Mouse (Mus musculus) midbrain, embryonic 10.5 days (tissue): ENCODE data around the gene Grb2. TPM values are rescaled to one million over a fixed set of nuclear protein-coding genes. Genes with fewer than 3 reads are reported as not detected.

Experiments
- DNase-seq: peaks from one replicate; pipeline ENCODE4 v3.0.0-alpha.2; 2017; ENCODE audit warnings: low spot score
- H3K27ac ChIP-seq: fragments of 300-500 bp; sonication (generic); replicated peaks from 2 replicates; pipeline ENCODE4 v1.5.1; 2016; ENCODE audit warnings: mild to moderate bottlenecking
- H3K27me3 ChIP-seq: fragments of 300-500 bp; sonication (generic); 2 replicates; pipeline ENCODE4 v1.6.1; 2016; ENCODE audit warnings: low read depth, mild to moderate bottlenecking; ENCODE audit not compliant: poor library complexity, severe bottlenecking
- H3K36me3 ChIP-seq: fragments of 300-500 bp; sonication (generic); 2 replicates; pipeline ENCODE4 v1.6.1; 2016; ENCODE audit warnings: mild to moderate bottlenecking, moderate library complexity
- H3K4me1 ChIP-seq: fragments of 300-500 bp; sonication (generic); 2 replicates; pipeline ENCODE4 v1.6.1; 2016
- H3K4me3 ChIP-seq: fragments of 300-500 bp; sonication (generic); 2 replicates; pipeline ENCODE4 v1.5.1; 2016; ENCODE audit warnings: mild to moderate bottlenecking, moderate library complexity
- H3K9me3 ChIP-seq: fragments of 300-500 bp; sonication (generic); replicated peaks from 2 replicates; pipeline ENCODE4 v1.6.1; 2016; ENCODE audit warnings: mild to moderate bottlenecking
- WGBS: fragments of 180-500 bp; shearing (Covaris S2); methylation state at CpG from one replicate; pipeline ENCODE4 v1.1.7; 2016; 5-methylcytosine and 5-hydroxymethylcytosine counted together
- polyA plus RNA-seq: library from polyadenylated mRNA; unstranded; fragments of >200 nt; fragmentation: Nextera tagmentation; extraction: Ambion mirVana; gene quantifications from 2 replicates; pipeline ENCODE4 v1.2.1, GENCODE M21; 2016

Gene Grb2
- polyA plus RNA-seq, 1 experiment from 2014 or later = 81.7 TPM

DNA sequence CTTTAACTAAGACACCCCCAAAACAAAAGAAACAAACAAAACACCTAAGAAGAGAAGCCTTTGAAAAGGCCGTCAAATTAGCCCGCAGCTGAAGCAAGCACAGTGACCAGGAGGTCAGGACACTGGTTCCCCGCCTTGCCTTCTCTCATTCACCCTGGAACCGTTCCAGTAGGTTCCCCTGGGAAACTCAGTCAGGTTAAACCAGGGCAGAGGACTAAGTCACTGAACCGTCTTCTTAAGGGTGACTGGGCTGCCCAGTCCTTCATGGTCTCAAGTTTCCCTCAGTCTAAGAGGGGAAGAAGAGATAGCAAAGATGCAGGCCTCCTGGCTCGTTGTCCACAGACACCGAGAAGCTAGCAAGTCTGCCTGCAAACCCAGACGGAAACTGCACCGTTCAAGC lies 82.5 kb downstream of the Grb2 start:
- 89% methylated on average over 9 of the region's 9 CpGs for WGBS

DNA sequence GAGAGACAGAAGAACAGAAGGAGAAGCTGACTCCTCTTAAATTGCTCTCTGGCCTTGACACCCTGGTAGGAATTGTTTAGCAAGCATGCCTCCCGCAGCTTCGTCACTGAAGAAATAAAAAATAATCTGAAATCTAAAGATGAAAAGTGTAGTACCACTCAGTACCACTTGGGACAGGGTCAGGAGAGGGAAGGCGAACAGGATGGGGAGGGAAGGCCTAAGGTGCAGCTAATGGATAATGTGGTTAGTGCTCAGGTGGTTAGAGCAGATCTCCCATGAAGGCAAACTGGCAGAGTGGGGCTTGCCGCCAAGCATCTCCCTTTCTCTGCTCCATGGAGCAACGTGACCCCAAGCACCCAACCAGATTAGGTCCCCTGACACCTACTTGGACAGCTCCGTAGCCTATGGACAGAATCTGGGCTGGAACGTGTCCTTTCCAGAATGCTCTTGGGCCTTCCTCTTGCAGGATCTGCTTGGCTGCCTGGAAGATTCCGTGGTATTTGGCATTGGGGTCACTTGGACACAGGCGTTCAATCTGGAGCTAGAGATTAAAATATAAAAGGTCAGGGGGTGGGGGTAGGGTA lies 84.8 kb downstream of the Grb2 start:
- H3K27me3 ChIP-seq = no peaks in the 10 kb centered on the region
- H3K27ac ChIP-seq = no peak overlapping the region
- no peak for DNase-seq
- H3K9me3 ChIP-seq = no peaks in the 10 kb centered on the region
- WGBS = 84% methylated on average over 9 of the region's 9 CpGs
- peaks cover 51% of the 10 kb centered on the region for H3K36me3 ChIP-seq
- no peak overlapping the region for H3K4me3 ChIP-seq
- peaks cover 18% of the 10 kb centered on the region for H3K4me1 ChIP-seq

More for the DNA sequence above, 82.5 kb downstream of the Grb2 start:
- no peak for DNase-seq
- no peaks in the 10 kb centered on the region for H3K9me3 ChIP-seq
- peaks cover 32% of the 10 kb centered on the region for H3K36me3 ChIP-seq
- H3K4me3 ChIP-seq = no peak overlapping the region
- peaks cover 20% of the 10 kb centered on the region for H3K4me1 ChIP-seq
- no peak overlapping the region for H3K27ac ChIP-seq
- no peaks in the 10 kb centered on the region for H3K27me3 ChIP-seq

DNA sequence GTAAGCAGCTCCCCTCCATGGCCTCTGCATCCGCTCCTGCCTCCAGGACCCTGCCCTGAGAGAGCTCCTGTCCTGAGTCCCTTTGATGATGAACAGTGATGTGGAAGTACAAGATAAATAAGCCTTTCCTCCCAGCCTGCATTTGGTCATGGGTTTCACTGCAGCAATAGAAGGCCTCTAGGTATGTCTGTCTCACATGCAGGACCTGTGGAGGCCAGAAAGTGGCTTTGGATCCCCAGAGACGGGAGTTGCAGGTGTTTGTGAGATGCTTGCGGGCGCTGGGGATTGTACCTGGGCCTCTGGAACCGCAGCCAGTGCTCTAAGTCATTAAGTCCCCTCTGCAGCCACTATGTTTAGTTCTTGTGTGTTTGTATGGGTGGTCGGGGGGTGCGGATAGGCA lies 88.4 kb downstream of the Grb2 start:
- WGBS = 93% methylated on average over 7 of the region's 7 CpGs
- no peak for DNase-seq
- no peak overlapping the region for H3K4me3 ChIP-seq
- H3K36me3 ChIP-seq = peaks cover 70% of the 10 kb centered on the region
- H3K27me3 ChIP-seq = no peaks in the 10 kb centered on the region
- H3K9me3 ChIP-seq = no peaks in the 10 kb centered on the region
- H3K27ac ChIP-seq = no peak overlapping the region
- peaks cover 6% of the 10 kb centered on the region; the same call in 1 of the 2 replicates for H3K4me1 ChIP-seq

DNA sequence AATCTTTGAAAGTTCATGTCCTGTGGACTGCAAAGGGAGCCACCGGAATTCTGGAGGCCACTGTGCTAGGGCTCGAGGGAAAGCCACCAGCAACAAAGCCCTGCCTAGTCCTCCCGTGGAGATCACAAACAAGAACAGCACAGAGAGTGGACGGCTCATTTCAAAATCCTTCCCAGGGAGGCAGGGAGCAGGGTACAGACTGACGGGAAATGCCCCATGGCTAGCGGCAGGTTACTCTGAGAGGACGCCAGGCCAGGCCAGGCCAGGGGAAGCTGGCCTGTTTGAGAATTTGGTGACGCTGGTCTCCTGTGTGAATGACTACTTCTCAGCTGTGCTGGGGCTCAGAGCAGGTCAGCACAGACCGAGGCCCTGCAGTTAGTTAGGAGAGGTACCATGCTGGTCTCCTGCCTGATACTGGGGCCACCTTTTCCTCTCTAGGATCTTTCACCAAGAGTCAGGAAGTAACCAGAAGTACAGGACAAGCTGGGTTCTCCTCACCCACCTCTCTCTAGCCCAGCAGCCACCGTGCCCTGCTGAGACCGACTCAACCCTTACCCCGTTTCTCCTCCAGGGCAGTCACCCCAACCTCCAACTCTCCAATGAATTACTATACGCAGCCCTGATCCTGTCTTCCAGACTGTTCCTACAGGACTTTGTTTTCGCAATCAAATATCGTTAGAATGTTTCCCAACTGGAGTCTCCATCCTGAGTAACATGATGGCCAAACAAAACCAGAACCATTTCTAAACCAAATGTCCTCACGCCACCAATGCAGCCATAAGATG lies 89.5 kb downstream of the Grb2 start:
- 90% methylated on average over 16 of the region's 16 CpGs for WGBS
- DNase-seq = no peak
- peaks cover 9% of the 10 kb centered on the region for H3K27me3 ChIP-seq
- H3K9me3 ChIP-seq = no peaks in the 10 kb centered on the region
- no peak overlapping the region for H3K27ac ChIP-seq
- peaks cover 79% of the 10 kb centered on the region for H3K36me3 ChIP-seq
- peaks cover 17% of the 10 kb centered on the region; the same call in 1 of the 2 replicates for H3K4me1 ChIP-seq
- H3K4me3 ChIP-seq = no peak overlapping the region

DNA sequence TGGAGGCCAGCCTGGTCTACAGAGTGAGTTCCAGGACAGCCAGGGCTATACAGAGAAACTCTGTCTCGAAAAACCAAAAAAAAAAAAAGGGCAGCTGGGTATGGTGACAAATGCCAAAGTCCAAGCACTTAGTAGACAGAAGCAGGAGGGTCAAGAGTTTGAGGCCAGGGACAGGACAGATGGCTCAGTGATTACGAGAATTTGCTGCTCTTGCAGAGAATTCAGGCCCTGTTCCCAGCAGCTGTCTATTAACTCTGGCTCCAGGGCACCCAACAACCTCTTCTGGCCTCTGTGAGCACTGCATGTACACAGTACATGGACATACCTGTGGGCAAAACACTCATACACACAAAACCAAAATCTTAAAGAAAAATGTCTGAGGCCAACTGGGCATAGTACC lies 90.4 kb downstream of the Grb2 start:
- peaks cover 26% of the 10 kb centered on the region for H3K4me1 ChIP-seq
- no peak overlapping the region for H3K4me3 ChIP-seq
- H3K27ac ChIP-seq = no peak overlapping the region
- H3K27me3 ChIP-seq = peaks cover 16% of the 10 kb centered on the region
- 75% methylated on average over 2 of the region's 2 CpGs for WGBS
- no peak for DNase-seq
- no peaks in the 10 kb centered on the region for H3K9me3 ChIP-seq
- H3K36me3 ChIP-seq = peaks cover 70% of the 10 kb centered on the region

DNA sequence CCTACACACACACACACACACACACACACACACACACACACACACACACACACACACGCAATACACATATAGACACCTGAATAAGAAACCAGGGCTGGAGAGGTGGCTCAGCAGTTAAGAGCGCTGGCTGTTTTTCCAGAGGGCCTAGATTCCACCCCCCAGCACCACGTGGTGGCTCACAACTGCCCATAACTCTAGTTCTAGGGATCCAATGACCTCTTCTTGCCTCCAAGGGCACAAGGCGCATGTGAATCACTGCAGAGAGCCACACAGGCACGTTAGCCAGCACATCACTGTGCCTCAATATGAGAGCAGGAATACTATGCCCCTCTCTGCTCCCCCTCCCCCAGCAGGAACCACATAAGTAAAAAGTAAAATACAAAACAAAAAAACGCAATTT lies 91.5 kb downstream of the Grb2 start:
- Histone ChIP-seq H3K4me3 (no peak overlapping the region), H3K27ac (no peak overlapping the region), H3K9me3 (no peaks in the 10 kb centered on the region), H3K27me3 (peaks cover 16% of the 10 kb centered on the region), H3K36me3 (peaks cover 59% of the 10 kb centered on the region), H3K4me1 (peaks cover 34% of the 10 kb centered on the region)
- WGBS = 85% methylated on average over 6 of the region's 6 CpGs
- no peak for DNase-seq

DNA sequence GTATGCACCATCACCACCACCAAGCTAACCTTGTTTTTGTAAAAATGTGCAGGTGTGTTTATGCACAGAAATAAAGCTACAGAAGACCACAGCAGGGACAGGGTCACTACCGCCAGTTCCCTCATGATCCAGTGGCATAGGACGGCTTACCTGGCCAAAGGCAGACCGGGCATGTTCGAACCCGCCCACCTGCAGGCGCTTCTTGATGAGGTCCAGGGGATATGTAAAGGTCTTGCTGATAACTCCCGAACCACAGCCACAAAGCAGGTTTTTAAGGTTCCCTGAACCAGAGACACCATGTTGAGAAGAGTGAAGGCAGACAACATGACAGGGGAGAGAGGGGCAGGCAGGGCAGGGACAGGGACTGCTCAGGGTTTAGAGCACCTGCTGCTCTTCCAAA lies 92.0 kb downstream of the Grb2 start:
- peaks cover 54% of the 10 kb centered on the region for H3K36me3 ChIP-seq
- peaks cover 16% of the 10 kb centered on the region for H3K27me3 ChIP-seq
- H3K4me1 ChIP-seq = peaks cover 39% of the 10 kb centered on the region
- H3K27ac ChIP-seq = no peak overlapping the region
- no peak for DNase-seq
- no peaks in the 10 kb centered on the region for H3K9me3 ChIP-seq
- 91% methylated on average over 7 of the region's 7 CpGs for WGBS
- H3K4me3 ChIP-seq = no peak overlapping the region

DNA sequence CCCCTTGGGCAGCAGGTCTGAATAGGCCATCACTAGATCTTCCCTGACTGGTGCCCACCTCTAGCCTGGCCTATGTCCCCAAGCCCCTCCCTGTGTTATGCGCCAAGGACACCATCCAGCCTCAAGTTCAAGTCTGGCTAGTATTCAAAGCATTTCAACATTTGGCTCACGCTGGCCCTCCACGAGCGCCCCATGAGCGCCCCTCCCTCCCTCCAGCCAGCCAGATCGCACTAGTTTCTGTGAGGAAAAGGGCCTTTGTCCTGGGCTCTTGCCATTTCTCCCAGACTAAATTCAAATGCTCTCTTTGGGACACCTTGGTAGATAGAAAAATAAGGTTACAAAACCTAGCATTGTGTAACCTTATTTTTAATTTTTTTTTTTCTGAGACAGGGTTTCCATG lies 92.5 kb downstream of the Grb2 start:
- H3K27ac ChIP-seq = no peak overlapping the region
- H3K36me3 ChIP-seq = peaks cover 49% of the 10 kb centered on the region
- WGBS = 89% methylated on average over 6 of the region's 6 CpGs
- H3K27me3 ChIP-seq = peaks cover 16% of the 10 kb centered on the region
- no peak overlapping the region for H3K4me3 ChIP-seq
- H3K4me1 ChIP-seq = peaks cover 43% of the 10 kb centered on the region
- DNase-seq = no peak
- no peaks in the 10 kb centered on the region for H3K9me3 ChIP-seq

DNA sequence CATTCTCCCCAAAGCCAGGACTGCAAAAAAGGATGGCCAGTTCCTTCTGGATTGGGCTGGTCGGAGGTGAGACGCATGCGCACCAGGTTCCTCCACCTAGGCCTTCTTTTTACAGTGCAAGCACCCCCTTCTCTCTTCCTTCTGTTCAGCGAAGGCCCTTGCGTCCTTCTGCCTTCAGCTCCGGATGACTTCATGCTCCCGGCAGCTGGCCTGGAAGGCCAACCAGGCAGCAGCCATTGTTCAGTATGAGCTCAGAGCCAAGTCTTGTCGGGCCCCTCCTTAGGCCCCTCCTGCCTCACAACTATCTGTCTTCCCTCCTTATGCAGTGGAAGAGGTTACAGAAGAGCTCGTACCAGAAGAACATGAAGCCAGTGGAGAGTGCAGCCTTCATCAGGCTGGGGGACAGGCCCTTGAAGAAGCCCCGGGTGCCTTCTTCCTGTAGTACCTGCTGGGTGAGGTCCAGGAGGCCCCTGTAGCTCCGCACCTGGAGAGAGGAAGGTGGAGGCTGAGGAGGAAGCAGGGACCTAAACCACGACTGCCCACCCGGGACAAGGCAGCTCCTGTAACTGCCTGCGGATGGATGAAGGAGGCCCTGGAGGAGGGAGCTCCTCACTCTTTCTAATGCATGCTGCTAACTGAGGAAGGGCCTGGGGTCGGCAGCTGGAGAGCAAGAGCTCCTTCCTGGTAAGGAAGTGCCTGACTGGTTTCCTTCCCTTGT lies 93.1 kb downstream of the Grb2 start:
- H3K27ac ChIP-seq = 0 out of 2 replicates have a peak overlapping the region, but pooled peaks have one; percentile 4
- H3K9me3 ChIP-seq = no peaks in the 10 kb centered on the region
- 86% methylated on average over 15 of the region's 15 CpGs for WGBS
- peaks cover 43% of the 10 kb centered on the region for H3K4me1 ChIP-seq
- peaks cover 16% of the 10 kb centered on the region for H3K27me3 ChIP-seq
- no peak for DNase-seq
- H3K36me3 ChIP-seq = peaks cover 43% of the 10 kb centered on the region
- 0 out of 2 replicates have a peak overlapping the region, but pooled peaks have one; percentile 4 for H3K4me3 ChIP-seq

DNA sequence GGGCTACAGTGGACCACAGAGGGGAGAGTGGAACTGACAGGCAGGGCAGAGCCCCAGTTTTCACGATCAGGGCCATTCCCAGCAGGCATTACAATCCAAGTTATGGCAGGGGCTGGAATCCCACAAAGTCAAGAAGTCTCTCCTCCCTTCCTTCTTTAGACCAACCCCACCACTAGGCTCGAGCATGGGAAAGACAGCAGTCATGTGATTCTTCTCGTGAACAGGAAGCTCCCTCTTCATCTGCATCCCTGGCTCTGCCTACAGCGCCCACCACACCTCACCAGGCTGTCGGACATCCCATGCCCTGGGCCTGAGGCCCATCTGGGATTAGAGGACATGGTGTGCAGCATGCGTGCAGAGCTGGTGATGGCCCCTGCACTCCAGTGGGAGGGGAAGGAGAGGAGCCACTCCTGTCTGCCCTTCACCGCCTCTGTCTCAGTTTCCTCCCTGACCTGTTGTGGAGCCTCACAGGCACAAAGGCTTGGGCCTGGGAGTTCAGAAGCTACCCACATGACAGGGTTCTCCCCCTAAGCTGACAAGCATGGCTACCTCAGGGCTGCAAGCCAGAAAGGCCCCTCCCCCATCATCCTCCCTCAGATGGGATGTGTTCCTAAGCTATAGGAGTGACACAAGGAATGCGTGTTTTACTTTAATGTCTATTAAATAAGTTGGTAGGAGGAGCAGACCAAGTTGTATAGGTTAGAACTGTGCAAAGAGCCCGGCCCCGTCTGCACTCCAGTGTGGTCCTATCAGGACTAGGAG lies 93.9 kb downstream of the Grb2 start:
- peaks cover 41% of the 10 kb centered on the region for H3K36me3 ChIP-seq
- H3K27ac ChIP-seq = no peak overlapping the region; the same call in 1 of the 2 replicates
- no peaks in the 10 kb centered on the region for H3K9me3 ChIP-seq
- peaks cover 16% of the 10 kb centered on the region for H3K27me3 ChIP-seq
- 87% methylated on average over 10 of the region's 10 CpGs for WGBS
- 0 out of 2 replicates have a peak overlapping the region, but pooled peaks have one; percentile 4 for H3K4me3 ChIP-seq
- DNase-seq = no peak
- H3K4me1 ChIP-seq = peaks cover 43% of the 10 kb centered on the region

DNA sequence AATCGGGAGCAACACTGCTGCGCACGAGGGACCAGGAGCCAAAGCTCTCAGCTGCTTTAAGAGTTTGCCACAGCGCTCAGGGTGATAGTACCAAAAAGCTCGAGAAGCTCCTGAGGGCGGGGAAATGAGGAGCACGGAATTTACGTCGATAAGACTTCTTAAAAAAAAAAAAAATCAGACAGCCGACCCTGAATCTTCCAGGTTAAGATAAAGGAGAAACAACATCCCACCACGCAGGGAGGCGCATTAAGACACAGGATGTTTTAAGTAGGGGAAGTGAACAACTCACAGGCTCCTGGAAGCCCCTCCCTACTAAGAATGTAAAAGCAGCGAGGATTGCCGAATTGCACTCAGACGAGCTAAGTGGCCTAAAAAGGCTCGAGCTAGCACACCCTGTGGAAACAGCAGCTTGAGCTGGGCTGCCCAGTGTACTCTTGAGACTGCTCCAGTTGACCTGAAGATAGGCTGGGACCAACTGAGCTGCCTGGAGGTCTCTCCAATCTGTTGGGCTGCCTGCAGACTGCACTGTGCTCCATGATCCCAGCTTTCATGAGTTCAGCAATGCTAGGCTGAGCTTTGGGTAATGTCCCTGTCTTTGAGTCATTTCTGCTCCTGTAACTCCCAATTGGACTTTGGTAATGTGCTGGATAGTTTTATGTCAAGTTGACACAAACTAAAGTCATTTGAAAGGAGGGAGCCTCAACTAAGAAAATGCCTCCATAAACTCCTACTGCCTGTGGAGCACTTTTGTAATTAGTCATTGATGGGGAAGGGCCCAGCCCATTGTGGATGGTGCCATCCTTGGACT lies 95.1 kb downstream of the Grb2 start:
- no peaks in the 10 kb centered on the region for H3K9me3 ChIP-seq
- peaks cover 43% of the 10 kb centered on the region for H3K4me1 ChIP-seq
- peak overlapping the region; percentile 88 for H3K27ac ChIP-seq
- DNase-seq = no peak
- H3K27me3 ChIP-seq = peaks cover 16% of the 10 kb centered on the region
- peaks cover 45% of the 10 kb centered on the region for H3K36me3 ChIP-seq
- H3K4me3 ChIP-seq = peak overlapping the region; percentile 72
- WGBS = under 1% methylated on average over 16 of the region's 16 CpGs
